Mouse (Mus musculus): ENCODE data around the gene Med13l.

Gene Med13l

GRCm38 (mm10) chr5:118732221-118732620 is 171.7 kb downstream of the Med13l start:
- DNase-seq (ENCODE audit: low spot score in 2 of 2): no peak

DNA sequence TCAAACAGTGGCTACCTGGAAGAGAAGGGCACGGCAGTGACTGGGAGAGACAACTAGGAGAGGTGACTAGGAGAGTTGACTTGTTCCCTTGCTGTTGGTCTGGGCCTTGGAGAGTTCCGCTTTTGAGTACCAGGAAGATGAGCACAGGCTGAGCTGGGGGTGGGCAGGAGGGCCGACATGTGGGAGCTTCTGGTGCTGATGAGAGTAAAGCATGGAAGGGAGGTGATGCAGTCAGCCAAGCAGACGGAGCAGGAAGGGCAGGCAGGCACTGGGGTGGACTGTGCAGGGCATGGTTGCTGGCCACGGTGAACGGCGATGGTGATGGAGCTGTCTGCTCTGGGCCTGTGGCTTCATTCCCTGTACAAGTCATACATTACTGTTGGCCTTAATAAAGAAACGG is 172.2 kb downstream of the Med13l start:
- DNase-seq (ENCODE audit: low spot score in 2 of 2): no peak

GRCm38 (mm10) chr5:118733566-118733965 is 173.1 kb downstream of the Med13l start:
- no peak for DNase-seq (ENCODE audit: low spot score in 2 of 2)

DNA sequence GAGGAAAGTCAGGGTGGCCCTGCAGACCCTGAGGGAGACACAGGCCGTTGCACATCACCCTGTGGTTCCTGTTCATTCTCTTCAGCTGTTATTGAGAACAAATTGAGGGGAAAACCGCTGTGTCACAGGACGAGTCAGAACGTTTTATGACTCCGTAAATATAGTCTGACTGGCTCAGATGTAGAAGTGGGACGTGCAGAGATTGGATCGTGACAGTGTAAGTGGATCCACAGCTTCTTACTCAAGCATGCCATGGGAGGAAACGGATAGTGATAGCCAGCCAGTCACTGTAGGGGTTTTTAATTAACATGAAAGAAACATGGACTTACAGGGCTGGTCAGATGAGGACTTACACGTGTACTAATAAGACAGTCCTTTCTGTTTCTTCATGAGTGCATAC is 174.0 kb downstream of the Med13l start:
- no peak for DNase-seq (ENCODE audit: low spot score in 2 of 2)

- no peak for DNase-seq (ENCODE audit: low spot score in 2 of 2)
These were observed 175.3 kb downstream of the Med13l start for GRCm38 (mm10) chr5:118735738-118736137.

GRCm38 (mm10) chr5:118737548-118737947 is 177.1 kb downstream of the Med13l start:
- peak; percentile 42 to 64 for DNase-seq (ENCODE audit: low spot score in 2 of 2)

DNA sequence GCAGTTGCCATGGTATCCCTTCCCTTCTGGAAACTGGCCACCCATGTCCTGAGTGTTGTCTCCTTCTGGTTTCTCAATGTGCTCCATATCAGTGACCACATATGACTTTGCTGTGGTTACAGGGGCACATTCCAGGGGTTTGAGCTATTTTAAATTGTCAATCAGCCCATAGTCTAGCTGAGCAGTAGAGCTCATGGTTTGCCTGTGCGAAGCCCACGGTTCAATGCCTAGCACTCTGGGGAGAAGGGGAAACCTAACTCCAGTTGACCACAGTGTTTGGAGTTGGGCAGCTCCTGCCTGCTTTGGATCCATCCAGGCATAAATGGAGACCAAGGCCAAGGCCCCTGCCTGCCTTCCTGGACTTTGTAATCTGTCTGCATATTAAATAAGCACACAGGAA is 182.6 kb downstream of the Med13l start:
- no peak for DNase-seq (ENCODE audit: low spot score in 2 of 2)

GRCm38 (mm10) chr5:118747026-118747425 is 186.5 kb downstream of the Med13l start:
- DNase-seq (ENCODE audit: low spot score in 2 of 2): no peak

GRCm38 (mm10) chr5:118751446-118752179 is 191.1 kb downstream of the Med13l start:
- DNase-seq (ENCODE audit: low spot score in 2 of 2): no peak

DNA sequence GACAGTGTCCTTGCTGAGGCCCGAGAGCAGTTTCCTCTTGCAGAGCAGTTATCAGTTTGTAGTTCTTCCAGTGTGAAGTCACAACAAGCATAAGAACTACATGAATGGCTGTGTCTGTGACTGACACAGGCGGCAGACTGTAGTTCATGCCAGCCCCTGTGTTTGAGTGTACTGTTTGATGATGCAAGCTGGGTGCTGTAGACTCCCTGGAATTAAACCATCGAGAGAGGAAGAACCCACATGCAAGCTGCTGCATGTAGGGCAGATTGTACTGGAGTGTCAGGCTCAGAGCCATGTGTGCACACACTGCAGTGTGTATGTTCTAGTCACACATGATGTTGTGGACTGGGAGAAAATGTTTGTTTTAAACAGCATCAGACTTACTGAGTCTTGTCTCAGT is 192.4 kb downstream of the Med13l start:
- DNase-seq (ENCODE audit: low spot score in 2 of 2): no peak

DNA sequence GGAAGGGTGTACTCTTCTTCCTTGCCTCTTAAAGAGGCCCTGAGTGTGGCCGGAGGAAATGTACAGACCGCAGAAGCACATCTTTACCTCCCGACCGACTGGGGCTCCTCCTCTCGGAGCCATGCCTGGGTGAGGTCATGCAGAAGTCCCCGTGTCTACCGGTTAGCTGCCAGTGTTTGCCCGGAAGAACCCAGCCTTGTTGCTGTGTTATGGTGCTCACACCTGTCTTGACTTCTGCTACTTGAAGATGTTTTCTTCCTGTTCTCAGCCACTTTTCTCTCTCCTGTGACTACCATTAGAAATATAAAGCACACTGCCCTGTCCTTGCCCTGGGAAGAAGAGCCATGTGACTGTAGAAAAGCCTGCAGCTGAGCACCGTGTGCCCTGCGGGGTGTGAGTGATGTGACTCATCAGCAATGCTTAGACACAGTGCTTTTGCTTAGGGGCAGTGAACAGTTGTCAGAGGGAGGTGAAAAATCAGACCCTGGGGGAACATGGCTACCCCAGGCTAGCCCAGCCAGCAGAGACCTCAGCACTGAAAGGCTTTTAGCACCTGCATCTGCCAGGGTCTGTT is 193.1 kb downstream of the Med13l start:
- DNase-seq (ENCODE audit: low spot score in 2 of 2): no peak

- no peak for DNase-seq (ENCODE audit: low spot score in 2 of 2)
These were observed 193.8 kb downstream of the Med13l start for GRCm38 (mm10) chr5:118754191-118754759.

DNA sequence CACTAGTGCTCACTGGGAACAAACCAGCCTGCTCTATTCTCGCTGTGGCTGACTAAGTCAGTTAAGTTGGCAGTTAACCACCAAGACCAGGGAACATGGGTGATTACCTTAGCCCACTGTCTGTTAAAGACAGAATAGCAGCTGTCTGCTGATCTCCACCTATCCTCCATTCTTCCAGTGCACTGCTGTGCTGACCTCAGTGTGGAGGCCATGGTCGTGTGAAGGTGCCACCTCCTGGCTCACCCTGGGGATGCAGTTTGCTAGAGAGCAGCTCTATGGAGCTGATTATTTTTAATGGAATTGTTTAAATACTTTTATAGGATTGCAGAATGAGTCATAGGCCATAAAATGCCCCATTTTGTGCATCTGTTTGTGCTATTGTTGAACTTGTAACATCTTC is 195.6 kb downstream of the Med13l start:
- DNase-seq (ENCODE audit: low spot score in 2 of 2): no peak

- DNase-seq (ENCODE audit: low spot score in 2 of 2): no peak
These were observed 197.2 kb downstream of the Med13l start for GRCm38 (mm10) chr5:118757396-118758301.

DNA sequence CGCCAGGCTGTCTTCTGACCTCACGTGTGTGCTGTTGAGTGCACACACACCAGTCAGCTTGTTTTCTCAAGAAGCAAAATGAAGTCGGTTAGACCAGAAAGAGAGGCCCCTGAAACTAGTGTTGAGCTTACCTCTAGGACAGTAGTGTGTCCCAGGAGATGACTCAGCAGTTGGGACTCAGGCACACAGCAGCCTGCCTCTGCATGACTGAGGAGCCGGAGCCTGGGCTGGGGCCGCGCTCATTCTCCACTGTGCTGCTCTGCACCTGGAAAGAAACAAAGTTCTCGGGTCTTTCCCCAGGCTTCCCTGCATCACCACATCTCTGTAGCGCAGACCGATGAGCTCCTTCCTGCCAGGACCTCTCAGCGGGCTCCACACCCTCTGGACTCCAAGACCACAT is 200.5 kb downstream of the Med13l start:
- DNase-seq (ENCODE audit: low spot score in 2 of 2): no peak

GRCm38 (mm10) chr5:118762499-118763185 is 202.2 kb downstream of the Med13l start:
- DNase-seq (ENCODE audit: low spot score in 2 of 2): no peak

DNA sequence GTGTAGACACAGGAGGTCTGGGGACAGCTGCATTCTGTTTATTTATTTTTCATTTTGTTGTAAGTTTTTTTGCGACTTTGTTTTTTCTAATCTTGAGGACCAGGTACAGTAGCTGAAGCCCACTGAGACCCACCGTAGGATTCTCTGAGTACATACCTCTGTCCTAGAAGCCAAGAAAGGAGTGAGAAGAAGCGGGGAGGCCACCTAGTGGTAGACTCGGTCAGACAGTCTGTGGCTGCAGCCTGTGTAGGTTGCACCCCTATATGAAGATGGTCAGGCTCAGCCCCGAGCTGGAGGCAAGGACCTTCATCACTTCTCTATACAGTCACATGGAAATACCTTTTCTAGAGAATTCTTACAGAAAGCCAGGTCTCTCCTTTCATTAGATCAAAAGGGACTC is 202.9 kb downstream of the Med13l start:
- DNase-seq (ENCODE audit: low spot score in 2 of 2): no peak

DNA sequence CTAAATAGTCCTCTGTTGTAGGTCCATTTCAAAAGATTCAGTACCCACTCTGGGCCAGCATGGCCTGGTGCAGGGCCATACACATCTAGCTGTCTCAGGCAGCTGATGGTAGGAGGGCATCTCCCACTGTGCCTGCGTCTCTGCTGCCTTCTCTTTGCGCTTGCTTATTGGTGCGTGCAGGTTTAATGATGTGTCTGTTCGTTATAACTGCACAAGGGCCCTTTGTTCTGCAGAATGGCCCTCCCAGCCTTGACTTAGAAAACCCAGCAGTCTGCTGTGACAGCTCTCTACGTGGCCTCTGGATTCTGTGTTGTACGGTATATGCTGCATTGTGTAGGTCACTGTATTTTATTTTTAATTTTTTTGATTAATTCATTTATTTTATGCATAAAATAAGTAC is 208.7 kb downstream of the Med13l start:
- no peak for DNase-seq (ENCODE audit: low spot score in 2 of 2)

GRCm38 (mm10) chr5:118773866-118774265 is 213.4 kb downstream of the Med13l start:
- no peak for DNase-seq (ENCODE audit: low spot score in 2 of 2)

GRCm38 (mm10) chr5:118776396-118776795 is 215.9 kb downstream of the Med13l start:
- DNase-seq (ENCODE audit: low spot score in 2 of 2): no peak

DNA sequence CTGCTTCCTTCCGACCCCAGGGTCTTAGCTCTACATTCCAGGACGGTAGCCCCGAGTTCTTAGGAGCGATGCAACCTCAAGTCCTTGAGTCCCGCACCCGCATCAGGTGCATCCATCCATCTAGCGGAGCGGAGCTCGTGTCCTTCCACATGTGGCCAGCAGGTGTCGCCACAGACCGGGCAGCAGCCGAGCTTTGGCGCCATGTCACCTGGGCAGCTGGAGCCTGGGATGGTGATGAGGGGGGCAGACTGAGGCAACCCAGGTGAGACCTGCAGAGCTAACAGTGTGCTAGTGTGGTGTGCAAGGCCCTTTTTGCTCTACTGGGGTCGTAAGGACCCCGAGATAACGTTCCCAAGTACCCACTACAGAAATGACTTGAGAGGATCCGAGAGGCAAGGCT is 221.1 kb downstream of the Med13l start:
- peak; percentile 61 to 84 for DNase-seq (ENCODE audit: low spot score in 2 of 2)

- no peak for DNase-seq (ENCODE audit: low spot score in 2 of 2)
These were observed 221.7 kb downstream of the Med13l start for GRCm38 (mm10) chr5:118782139-118782538.

All from urinary bladder, adult 18-20 months (tissue).